Mouse (Mus musculus) erythroid progenitor cell, adult 5-6 weeks (primary cell): ENCODE measurements around the gene Xrn2. TPM values are rescaled to one million over a fixed set of nuclear protein-coding genes. Genes with fewer than 3 reads are reported as not detected.

Experiments
- ATAC-seq: replicated peaks from 2 replicates; pipeline ENCODE4 v1.8.0; 2016; ENCODE audit warnings: moderate number of reproducible peaks, mild to moderate bottlenecking, moderate TSS enrichment, inconsistent platforms; ENCODE audit not compliant: poor library complexity, low FRiP score, severe bottlenecking
- total RNA-seq, 2 experiments: library from RNA; stranded (forward) in 1 of 2; stranded (reverse) in 1 of 2; fragments of 150-400 nt in 1 of 2; fragments of 186-747, 209-891 nt in 1 of 2; gene quantifications; 2 replicates each; pipeline versions ENCODE4 v1.2.3 to v1.2.4; 2015 to 2017; ENCODE audit warnings: low replicate concordance in 2 of 2

Xrn2 gene
- total RNA-seq, 2 experiments from 2014 or later: 44.0 to 44.4 TPM

DNA sequence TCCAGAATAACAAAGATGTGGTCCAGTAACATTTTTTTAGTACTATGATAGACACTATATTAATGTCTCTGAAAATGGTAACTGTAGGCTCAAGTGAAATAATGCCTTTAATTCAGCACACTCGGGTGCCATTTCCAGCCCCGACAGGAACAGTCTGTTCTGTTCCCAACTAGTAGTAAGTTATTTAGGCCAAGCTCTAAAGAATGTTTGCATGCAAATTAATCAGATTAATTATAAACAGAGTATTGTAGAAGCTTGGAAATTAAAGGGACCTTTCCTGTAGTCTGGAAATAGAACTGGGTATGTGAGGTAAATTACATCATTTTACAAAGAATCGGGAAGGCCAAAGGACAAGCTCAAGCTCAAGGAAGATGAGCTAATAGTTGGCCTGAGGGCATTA, 34.3 kb downstream of the Xrn2 start:
- no peak for ATAC-seq

GRCm38 (mm10) chr2:147053229-147053892, 40.6 kb downstream of the Xrn2 start:
- ATAC-seq: no peak

- ATAC-seq: no peak
These were observed 54.9 kb downstream of the Xrn2 start for GRCm38 (mm10) chr2:147067480-147068246.

DNA sequence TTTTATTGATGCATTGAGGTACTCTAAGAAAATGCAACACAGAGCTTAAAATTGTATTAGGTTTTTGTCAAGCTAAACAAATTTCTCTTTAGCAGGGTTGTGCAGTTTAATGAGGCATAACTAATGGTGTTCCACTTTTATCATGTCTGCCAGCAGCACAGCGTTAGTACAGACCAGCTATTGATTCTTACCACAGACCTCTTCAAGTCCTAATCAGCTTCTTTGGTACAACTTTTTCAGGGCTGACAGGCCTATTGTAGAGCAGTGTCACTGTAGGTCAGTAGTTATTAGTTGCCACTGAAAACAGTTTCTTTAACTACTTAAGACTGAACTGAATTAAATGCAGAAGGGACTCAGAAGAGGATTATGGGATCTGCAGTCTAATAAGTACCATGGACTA, 56.3 kb downstream of the Xrn2 start:
- no peak for ATAC-seq

GRCm38 (mm10) chr2:147070305-147070704, 57.5 kb downstream of the Xrn2 start:
- no peak for ATAC-seq

- no peak for ATAC-seq
These were observed 61.2 kb downstream of the Xrn2 start for GRCm38 (mm10) chr2:147073962-147074361.

- ATAC-seq: no peak
These were observed 61.6 kb downstream of the Xrn2 start for GRCm38 (mm10) chr2:147074399-147074798.

DNA sequence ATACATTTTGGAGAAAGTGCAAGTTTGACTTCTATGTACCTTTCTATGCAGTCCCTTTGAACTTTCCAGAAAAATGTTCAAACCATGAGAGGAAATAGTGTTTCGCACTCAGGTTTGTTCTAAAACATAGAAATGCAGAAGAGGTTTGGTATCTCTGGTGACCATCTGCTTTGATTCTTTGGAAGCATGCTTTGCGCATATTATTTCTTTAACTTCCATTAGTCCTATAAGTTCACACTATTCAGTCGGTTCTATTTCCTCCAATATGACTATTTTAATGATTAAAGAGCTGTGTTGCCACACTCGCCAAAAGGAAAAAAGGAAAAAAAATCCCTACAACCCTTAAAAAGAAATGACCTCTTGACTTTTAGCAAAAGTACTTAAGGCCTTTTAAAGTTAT, 69.6 kb downstream of the Xrn2 start:
- ATAC-seq: no peak

DNA sequence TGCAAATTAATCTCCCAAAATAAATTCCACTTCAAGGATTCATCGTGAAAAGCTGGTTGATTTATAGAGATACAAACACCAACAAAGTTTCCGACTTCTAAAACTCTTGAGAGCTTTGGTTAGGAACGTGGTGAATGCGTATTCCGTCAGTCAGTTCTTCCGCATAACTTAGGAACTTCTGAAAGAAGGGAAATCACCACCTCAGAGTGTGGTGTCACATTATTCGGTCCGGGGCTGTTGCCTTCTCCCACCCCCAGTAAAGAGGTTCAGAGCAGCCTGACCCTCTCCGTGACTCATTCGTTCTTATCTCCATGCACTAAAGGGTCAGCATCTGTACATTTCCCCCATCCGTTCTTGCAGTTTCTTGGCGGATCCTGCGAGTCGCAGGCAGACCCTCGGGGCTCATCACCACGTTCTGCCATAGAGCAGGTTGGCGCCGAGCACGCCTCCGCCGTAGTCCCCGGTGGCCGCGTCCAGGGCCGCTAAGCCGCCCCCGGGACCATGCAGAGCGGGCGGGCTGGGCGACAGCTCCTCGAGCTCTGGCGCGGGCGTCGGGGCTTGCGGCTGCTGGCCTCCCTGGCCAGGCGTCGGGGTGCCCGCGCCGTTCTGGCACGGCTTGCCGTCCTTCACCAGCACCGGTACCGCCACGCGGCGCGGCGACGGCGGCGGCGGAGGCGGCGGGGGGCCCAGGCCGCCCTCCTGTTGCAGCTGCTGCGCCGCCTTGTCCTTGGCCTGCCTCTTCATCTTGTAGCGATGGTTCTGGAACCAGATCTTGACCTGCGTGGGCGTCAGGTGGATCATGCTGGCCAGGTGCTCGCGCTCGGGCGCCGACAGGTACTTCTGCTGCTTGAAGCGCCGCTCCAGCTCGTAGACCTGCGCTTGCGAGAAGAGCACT, 70.9 kb downstream of the Xrn2 start:
- no peak for ATAC-seq

DNA sequence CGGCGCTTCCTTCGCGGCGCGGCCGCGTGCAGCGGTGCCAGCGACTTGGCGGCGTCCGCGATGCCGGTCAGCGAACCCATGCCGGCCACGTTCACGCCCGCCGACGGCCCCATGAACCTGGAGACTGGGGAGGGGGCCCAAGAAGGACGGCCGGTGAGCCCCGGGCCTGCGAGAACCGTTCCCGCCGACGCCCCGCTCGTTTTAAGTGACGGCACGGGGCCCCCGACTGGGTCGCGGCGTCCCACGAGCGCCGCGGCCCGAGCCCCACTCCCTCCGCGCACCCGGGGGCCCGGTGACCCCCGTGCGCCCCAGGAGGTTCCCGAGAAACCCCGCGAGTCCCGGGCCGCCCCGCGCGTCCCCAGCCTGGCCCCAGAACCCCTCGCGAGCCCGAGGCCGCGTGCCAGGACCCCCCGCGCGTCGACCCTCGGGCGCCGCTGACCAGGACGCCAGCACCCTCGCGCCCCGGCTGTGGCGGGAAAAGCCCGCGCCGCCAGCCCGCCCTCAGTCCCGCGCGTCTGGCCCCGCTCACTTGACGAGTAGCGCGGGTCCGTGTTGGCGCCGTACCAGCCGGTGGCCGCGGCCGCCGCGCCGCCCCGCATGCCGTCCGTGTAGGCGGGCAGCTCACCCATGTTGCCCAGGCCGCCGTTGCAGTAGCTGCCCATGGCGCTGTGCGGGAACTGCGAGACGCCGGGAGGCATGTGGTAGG, 71.7 kb downstream of the Xrn2 start:
- ATAC-seq: no peak

- ATAC-seq: no peak
These were observed 72.5 kb downstream of the Xrn2 start, which contains the start of gene Nkx2-4 for GRCm38 (mm10) chr2:147085072-147085870. Gene Nkx2-4, minus strand, starts transcription at chr2:147085445.

- ATAC-seq: no peak
These were observed 73.1 kb downstream of the Xrn2 start for GRCm38 (mm10) chr2:147085937-147086336.

- no peak for ATAC-seq
These were observed 73.6 kb downstream of the Xrn2 start for GRCm38 (mm10) chr2:147086441-147086840.

- ATAC-seq: no peak
These were observed 106.9 kb downstream of the Xrn2 start for GRCm38 (mm10) chr2:147119736-147120135.

DNA sequence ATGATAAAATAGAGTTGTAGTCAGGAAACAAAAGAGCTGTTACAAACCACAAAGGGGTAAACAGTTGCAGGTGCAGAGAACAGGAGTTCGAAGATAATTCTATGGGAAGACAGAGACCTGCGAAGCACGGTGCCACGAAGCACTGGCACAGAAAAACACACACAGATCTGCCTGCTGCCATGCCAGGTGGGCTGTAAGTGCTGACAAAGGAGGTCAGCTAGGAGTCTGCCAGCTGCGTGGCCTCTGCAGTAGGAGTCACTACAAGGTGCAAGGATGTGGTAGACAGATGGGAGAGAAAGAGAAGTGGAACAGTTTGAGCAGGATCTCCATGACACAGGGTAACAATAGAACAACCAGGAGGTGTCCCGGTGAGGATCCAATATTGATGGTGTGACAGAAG, 114.6 kb downstream of the Xrn2 start:
- no peak for ATAC-seq
